Mouse (Mus musculus): ENCODE results near the gene Srrd. TPM values are rescaled to one million over a fixed set of nuclear protein-coding genes. Genes with fewer than 3 reads are reported as not detected.

Srrd gene
- total and polyA plus RNA-seq, 3 experiments, result 22.3 to 31.7 (median 27.1) TPM

- Histone ChIP-seq H3K36me3 (replicated peaks in 1 of 2; ENCODE audit: control insufficient read depth in 1 of 2, insufficient read depth in 1 of 2, low read length in 1 of 2) (peaks cover 57 to 98% of the 10 kb centered on the region in 2 experiments), H3K9ac (ENCODE audit: insufficient read depth, low read depth) (no peak overlapping the region), H3K9me3 (replicated peaks; ENCODE audit: low read length) (no peaks in the 10 kb centered on the region), H3K27me3 (replicated peaks) (no peaks in the 10 kb centered on the region), H3K4me3 (replicated peaks in 1 of 3; ENCODE audit: low read depth in 2 of 3, low read length in 2 of 3, poor library complexity in 1 of 3) (no peak overlapping the region), H3K4me1 (ENCODE audit: control insufficient read depth in 1 of 2, insufficient read depth in 2 of 2) (no peaks in the 10 kb centered on the region), H3K27ac (ENCODE audit: insufficient read depth, low read depth) (no peak overlapping the region), H3K4me2 (ENCODE audit: insufficient read depth, low read depth, poor library complexity, severe bottlenecking) (no peak overlapping the region), H3K79me2 (replicated peaks; ENCODE audit: control insufficient read depth, extremely low read depth, insufficient read depth, poor library complexity, severe bottlenecking) (no peaks in the 10 kb centered on the region)
- dilution Hi-C loops (cut with MboI; ENCODE audit: extremely low pct_ligation_motif_present, extremely low pct_unique_long_range_greater_than_20kb, low sequenced_read_pairs), result no loop called here
- in situ Hi-C loops (cut with MboI; ENCODE audit: low pct_ligation_motif_present, low pct_unique_long_range_greater_than_20kb, low sequenced_read_pairs), result no loop called here
- no peak for TF ChIP-seq TCF12 (IDR thresholded peaks at IDR 0.05; ENCODE audit: low read depth, low read length)
- TF ChIP-seq POLR2A (IDR thresholded peaks at IDR 0.05; ENCODE audit: low read depth, low read length), result no peak
- TF ChIP-seq BHLHE40 (IDR thresholded peaks at IDR 0.05; ENCODE audit: low read depth, low read length), result no peak
- no peak for DNase-seq (ENCODE audit: extremely low read depth)
Measured at GRCm38 (mm10) chr5:112376111-112376510, 33.3 kb upstream of the Srrd start.

DNA sequence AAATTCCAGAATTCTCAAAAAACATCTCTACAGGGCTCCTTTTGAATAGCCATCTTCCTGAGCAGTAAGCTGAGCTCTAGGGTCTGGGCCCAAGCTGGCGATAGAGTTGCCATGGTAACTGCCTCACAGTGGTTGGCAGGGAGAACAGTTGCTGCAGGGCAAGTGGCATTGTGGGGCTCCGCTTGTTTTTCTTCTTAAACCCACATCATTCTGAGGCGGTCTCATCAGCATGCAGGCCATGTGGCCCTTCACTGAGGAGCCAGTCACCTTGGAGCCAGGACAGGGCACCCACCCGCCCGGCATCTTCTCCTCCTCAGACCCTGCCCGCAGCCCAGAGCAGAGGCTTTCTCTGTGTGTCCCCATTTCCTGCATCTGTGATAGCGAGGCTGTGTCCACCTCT, 29.1 kb upstream of the Srrd start:
- Histone ChIP-seq H3K36me3 (replicated peaks in 1 of 2; ENCODE audit: control insufficient read depth in 1 of 2, insufficient read depth in 1 of 2, low read length in 1 of 2) (peaks cover 75 to 98% of the 10 kb centered on the region in 2 experiments), H3K79me2 (replicated peaks; ENCODE audit: control insufficient read depth, extremely low read depth, insufficient read depth, poor library complexity, severe bottlenecking) (no peaks in the 10 kb centered on the region), H3K4me3 (replicated peaks in 1 of 3; ENCODE audit: low read depth in 2 of 3, low read length in 2 of 3, poor library complexity in 1 of 3) (no peak overlapping the region), H3K9me3 (replicated peaks; ENCODE audit: low read length) (no peaks in the 10 kb centered on the region), H3K4me2 (ENCODE audit: insufficient read depth, low read depth, poor library complexity, severe bottlenecking) (no peak overlapping the region), H3K27ac (ENCODE audit: insufficient read depth, low read depth) (no peak overlapping the region), H3K9ac (ENCODE audit: insufficient read depth, low read depth) (no peak overlapping the region), H3K4me1 (ENCODE audit: control insufficient read depth in 1 of 2, insufficient read depth in 2 of 2) (no peaks in the 10 kb centered on the region), H3K27me3 (replicated peaks) (no peaks in the 10 kb centered on the region)
- dilution Hi-C loops (cut with MboI; ENCODE audit: extremely low pct_ligation_motif_present, extremely low pct_unique_long_range_greater_than_20kb, low sequenced_read_pairs), result no loop called here
- no peak for TF ChIP-seq E2F4 (IDR thresholded peaks at IDR 0.05; ENCODE audit: insufficient replicate concordance, low read depth, low read length)
- no peak for TF ChIP-seq MAFK (IDR thresholded peaks at IDR 0.05; ENCODE audit: insufficient replicate concordance, low read length)
- in situ Hi-C loops (cut with MboI; ENCODE audit: low pct_ligation_motif_present, low pct_unique_long_range_greater_than_20kb, low sequenced_read_pairs), result no loop called here
- no peak for DNase-seq (ENCODE audit: extremely low read depth)

DNA sequence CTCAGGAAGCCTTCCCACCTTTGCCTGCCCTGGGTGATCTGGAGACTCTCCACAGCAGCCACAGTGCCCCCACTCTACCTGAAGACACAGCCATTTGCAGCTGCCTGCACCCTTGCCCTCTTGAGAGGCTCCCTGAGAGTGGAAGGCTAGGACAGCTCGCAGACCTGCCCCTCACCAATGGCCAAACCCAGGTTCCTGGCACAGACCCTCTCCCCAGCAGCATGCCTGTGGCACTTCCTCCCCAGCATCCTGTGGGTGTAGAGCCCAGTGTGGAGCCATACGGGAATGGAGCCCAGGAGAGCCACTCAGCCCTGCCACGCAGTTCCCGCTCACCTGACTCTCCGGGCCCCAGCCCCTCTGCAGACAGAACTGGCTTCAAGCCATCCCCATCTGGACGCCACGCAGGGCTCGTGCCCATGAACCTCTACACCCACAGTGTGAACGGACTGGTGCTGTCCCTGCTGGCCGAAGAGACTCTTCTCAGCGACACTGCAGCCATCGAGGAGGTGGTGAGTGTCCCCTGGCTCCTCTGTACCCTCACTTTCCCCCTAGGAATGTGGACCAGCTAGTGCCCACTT, 27.5 kb upstream of the Srrd start:
- no peak overlapping the region for H3K9ac ChIP-seq (ENCODE audit: insufficient read depth, low read depth)
- no peaks in the 10 kb centered on the region for H3K27me3 ChIP-seq (replicated peaks)
- no peak overlapping the region for H3K4me3 ChIP-seq (replicated peaks in 1 of 3; ENCODE audit: low read depth in 2 of 3, low read length in 2 of 3, poor library complexity in 1 of 3)
- TF ChIP-seq MEF2A (IDR thresholded peaks at IDR 0.05; ENCODE audit: borderline replicate concordance, low read depth, low read length) (no peak), USF1 (IDR thresholded peaks at IDR 0.05; ENCODE audit: low read depth, low read length) (no peak), ZMIZ1 (IDR thresholded peaks at IDR 0.05; ENCODE audit: low read depth, low read length) (no peak), RAD21 (IDR thresholded peaks at IDR 0.05; ENCODE audit: low read depth, low read length) (no peak), ZNF384 (IDR thresholded peaks at IDR 0.05; ENCODE audit: low read depth, low read length) (no peak), USF2 (conservative IDR thresholded peaks at IDR 0.05; ENCODE audit: low read depth, low read length) (no peak), MAFK (IDR thresholded peaks at IDR 0.05; ENCODE audit: insufficient replicate concordance, low read length) (no peak), TCF12 (IDR thresholded peaks at IDR 0.05; ENCODE audit: low read depth, low read length) (no peak), JUND (conservative IDR thresholded peaks at IDR 0.05; ENCODE audit: low read depth, low read length) (no peak), MYC (IDR thresholded peaks at IDR 0.05; ENCODE audit: low read depth, low read length) (no peak), RCOR1 (conservative IDR thresholded peaks at IDR 0.05; ENCODE audit: low read depth, low read length) (no peak), MXI1 (IDR thresholded peaks at IDR 0.05; ENCODE audit: low read depth, low read length) (no peak), POLR2A (IDR thresholded peaks at IDR 0.05; ENCODE audit: low read depth, low read length) (no peak), PAX5 (IDR thresholded peaks at IDR 0.05; ENCODE audit: low read length) (no peak), UBTF (IDR thresholded peaks at IDR 0.05; ENCODE audit: low read depth, low read length) (no peak)
- dilution Hi-C loops (cut with MboI; ENCODE audit: extremely low pct_ligation_motif_present, extremely low pct_unique_long_range_greater_than_20kb, low sequenced_read_pairs), result no loop called here
- H3K79me2 ChIP-seq (replicated peaks; ENCODE audit: control insufficient read depth, extremely low read depth, insufficient read depth, poor library complexity, severe bottlenecking), result no peaks in the 10 kb centered on the region
- in situ Hi-C loops (cut with MboI; ENCODE audit: low pct_ligation_motif_present, low pct_unique_long_range_greater_than_20kb, low sequenced_read_pairs), result no loop called here
- no peak for DNase-seq (ENCODE audit: extremely low read depth)
- H3K36me3 ChIP-seq (replicated peaks in 1 of 2; ENCODE audit: control insufficient read depth in 1 of 2, insufficient read depth in 1 of 2, low read length in 1 of 2), result peaks cover 79 to 92% of the 10 kb centered on the region in 2 experiments
- H3K9me3 ChIP-seq (replicated peaks; ENCODE audit: low read length), result no peaks in the 10 kb centered on the region
- H3K4me2 ChIP-seq (ENCODE audit: insufficient read depth, low read depth, poor library complexity, severe bottlenecking), result no peak overlapping the region
- H3K4me1 ChIP-seq (ENCODE audit: control insufficient read depth in 1 of 2, insufficient read depth in 2 of 2), result no peaks in the 10 kb centered on the region
- H3K27ac ChIP-seq (ENCODE audit: insufficient read depth, low read depth), result no peak overlapping the region
